Mouse (Mus musculus) erythroblast, embryonic 14.5 days (primary cell): ENCODE measurements at regions not wholly inside any gene's neighbourhood (a gene's known extent, or its start where the extent isn't known, plus 50 kb on each side); places are given as distances from the start of the nearest gene placed in this dataset.

Experiments
- GATA1 ChIP-seq: IDR thresholded peaks from 2 replicates; pipeline ENCODE4 v1.6.1; 2012; ENCODE audit warnings: low read length, inconsistent platforms, mixed read lengths
- TAL1 ChIP-seq: IDR thresholded peaks from 3 replicates; pipeline ENCODE4 v1.6.1; 2012; ENCODE audit warnings: low read length, inconsistent platforms, mixed read lengths

- no peak for TF ChIP-seq GATA1
- no peak for TF ChIP-seq TAL1
These were observed 369.5 kb upstream of the Cd180 start for GRCm38 (mm10) chr13:102323876-102324275.
